8 mouse cellular contexts compared by ENCODE assay signal in genomic region chr13:23533560-23534367, GRCm38 (mm10). TPM values are rescaled to one million over a fixed set of nuclear protein-coding genes. Genes with fewer than 3 reads are reported as not detected.
A peak's percentile ranks its signal among the peaks of the same experiment; 100 is the strongest.
DNase-seq lines count a peak whose midpoint lies in the region; ATAC-seq and TF ChIP-seq lines count a peak whose summit lies in the region.
"Not testable (repeated sequence)": the region's sequence is repeated elsewhere in the genome, so short reads cannot be mapped to it uniquely, and the experiment has no call there.

Gene Hist1h2af (plus strand): TSS chr13:23533906.

- H3K4me1 ChIP-seq in bone marrow macrophage, adult 2 months (ENCODE audit: control insufficient read depth, insufficient read depth, low read length), result peaks cover 28% of the 10 kb centered on the region
- not testable (repeated sequence) for H3K4me1 ChIP-seq in embryonic fibroblast, embryonic 13.5 days (ENCODE audit: control insufficient read depth, insufficient read depth, low read length); spleen, adult 2 months (ENCODE audit: control insufficient read depth, insufficient read depth, insufficient read length)
- H3K4me1 ChIP-seq in heart, embryonic 12.5 days (replicated peaks), result peaks cover 29% of the 10 kb centered on the region
- peaks cover 45% of the 10 kb centered on the region for H3K4me1 ChIP-seq in kidney, embryonic 15.5 days
- H3K4me1 ChIP-seq in limb, embryonic 14.5 days (ENCODE audit: control insufficient read depth, insufficient read depth, low read length), result peaks cover 28% of the 10 kb centered on the region
- H3K4me1 ChIP-seq in midbrain, embryonic 13.5 days (replicated peaks), result peaks cover 53% of the 10 kb centered on the region

- H3K4me2 ChIP-seq in heart, embryonic 12.5 days, result peak within 1 kb of the TSS; percentile 80
- H3K4me2 ChIP-seq in kidney, embryonic 15.5 days, result peak within 1 kb of the TSS; percentile 58
- peak within 1 kb of the TSS; percentile 49 for H3K4me2 ChIP-seq in limb, embryonic 14.5 days (replicated peaks; ENCODE audit: low read depth, low read length, severe bottlenecking)
- peak within 1 kb of the TSS; percentile 76 for H3K4me2 ChIP-seq in midbrain, embryonic 13.5 days (replicated peaks)

- under 1% methylated on average over 31 of the region's 53 CpGs for WGBS in heart, embryonic 12.5 days
- WGBS in kidney, embryonic 15.5 days, result under 1% methylated on average over 28 of the region's 53 CpGs
- WGBS in limb, embryonic 14.5 days, result 3% methylated on average over 21 of the region's 53 CpGs
- WGBS in midbrain, embryonic 13.5 days, result 0% methylated on average over 25 of the region's 53 CpGs
- WGBS in spleen, adult 2 months, result under 1% methylated on average over 32 of the region's 53 CpGs

- not testable (repeated sequence) for H3K27me3 ChIP-seq in heart, embryonic 12.5 days (replicated peaks); kidney, embryonic 15.5 days; limb, embryonic 14.5 days (ENCODE audit: control insufficient read depth, insufficient read depth, low read length); midbrain, embryonic 13.5 days; spleen, adult 2 months (ENCODE audit: control insufficient read depth, insufficient read depth, low read length)

- H3K4me3 ChIP-seq in bone marrow macrophage, adult 2 months (ENCODE audit: insufficient read depth, low read length), result peak within 1 kb of the TSS; percentile 63
- peak within 1 kb of the TSS; percentile 77 for H3K4me3 ChIP-seq in embryonic fibroblast, embryonic 13.5 days (ENCODE audit: insufficient read depth, low read length)
- peak within 1 kb of the TSS; percentile 63 for H3K4me3 ChIP-seq in heart, embryonic 12.5 days
- H3K4me3 ChIP-seq in kidney, embryonic 15.5 days (replicated peaks), result peak within 1 kb of the TSS; percentile 56
- H3K4me3 ChIP-seq in limb, embryonic 14.5 days (replicated peaks; ENCODE audit: low read length), result peak within 1 kb of the TSS; percentile 55
- H3K4me3 ChIP-seq in midbrain, embryonic 13.5 days (replicated peaks), result peak within 1 kb of the TSS; percentile 55
- H3K4me3 ChIP-seq in spleen, adult 2 months (ENCODE audit: extremely low read depth, insufficient read depth, insufficient read length), result peak within 1 kb of the TSS; percentile 46

- not testable (repeated sequence) for TF ChIP-seq POLR2A in bone marrow macrophage, adult 2 months (IDR thresholded peaks at IDR 0.05; ENCODE audit: borderline replicate concordance, low read depth, low read length); spleen, adult 2 months (IDR thresholded peaks at IDR 0.05; ENCODE audit: low read depth, low read length)
- peak; percentile 67 for TF ChIP-seq POLR2A in embryonic fibroblast, embryonic 13.5 days (IDR thresholded peaks at IDR 0.05; ENCODE audit: low read depth, low read length)
- 0 out of 2 replicates have a peak, but pooled peaks have one; percentile 13 for TF ChIP-seq POLR2A in limb, embryonic 14.5 days (IDR thresholded peaks at IDR 0.05; ENCODE audit: borderline replicate concordance, extremely low read depth, insufficient read depth, insufficient read length)

- H3K9me3 ChIP-seq in heart, embryonic 12.5 days (replicated peaks); kidney, embryonic 15.5 days (replicated peaks); limb, embryonic 14.5 days (ENCODE audit: control insufficient read depth, low read length); midbrain, embryonic 13.5 days: not testable (repeated sequence)

- peak; percentile 70 for DNase-seq in B cell, adult 2 months
- DNase-seq in limb, embryonic 14.5 days (ENCODE audit: low spot score), result peak; percentile 93
- peak; percentile 51 to 55 for DNase-seq in spleen, adult 2 months (ENCODE audit: low read depth in 1 of 2, low spot score in 2 of 2)

- not testable (repeated sequence) for TF ChIP-seq CTCF in bone marrow macrophage, adult 2 months (IDR thresholded peaks at IDR 0.05; ENCODE audit: low read depth, low read length); embryonic fibroblast, embryonic 13.5 days (IDR thresholded peaks at IDR 0.05; ENCODE audit: borderline replicate concordance, insufficient read depth, low read length); spleen, adult 2 months (IDR thresholded peaks at IDR 0.05; ENCODE audit: extremely low read depth, insufficient read depth, insufficient read length, insufficient replicate concordance)

- H3K9ac ChIP-seq in heart, embryonic 12.5 days, result peak within 1 kb of the TSS; percentile 74
- H3K9ac ChIP-seq in kidney, embryonic 15.5 days, result peak within 1 kb of the TSS; percentile 47
- peak within 1 kb of the TSS; percentile 76 for H3K9ac ChIP-seq in limb, embryonic 14.5 days (ENCODE audit: low read depth, low read length, severe bottlenecking)
- peak within 1 kb of the TSS; percentile 54 for H3K9ac ChIP-seq in midbrain, embryonic 13.5 days (replicated peaks)

- H3K27ac ChIP-seq in bone marrow macrophage, adult 2 months (ENCODE audit: insufficient read depth, low read depth, low read length), result peak within 1 kb of the TSS; percentile 84
- peak within 1 kb of the TSS; percentile 93 for H3K27ac ChIP-seq in embryonic fibroblast, embryonic 13.5 days (ENCODE audit: insufficient read depth, low read length)
- peak within 1 kb of the TSS; percentile 86 for H3K27ac ChIP-seq in heart, embryonic 12.5 days (ENCODE audit: poor library complexity, severe bottlenecking)
- peak within 1 kb of the TSS; percentile 98 for H3K27ac ChIP-seq in kidney, embryonic 15.5 days
- H3K27ac ChIP-seq in limb, embryonic 14.5 days (replicated peaks; ENCODE audit: low read depth, low read length), result peak within 1 kb of the TSS; percentile 99
- peak within 1 kb of the TSS; percentile 98 for H3K27ac ChIP-seq in midbrain, embryonic 13.5 days
- H3K27ac ChIP-seq in spleen, adult 2 months (ENCODE audit: insufficient read depth, low read length), result peak within 1 kb of the TSS; percentile 60

- H3K36me3 ChIP-seq in heart, embryonic 12.5 days; kidney, embryonic 15.5 days; limb, embryonic 14.5 days (ENCODE audit: control insufficient read depth, insufficient read depth, low read length); midbrain, embryonic 13.5 days; spleen, adult 2 months (ENCODE audit: control insufficient read depth, insufficient read depth, low read length): not testable (repeated sequence)

- ATAC-seq in heart, embryonic 12.5 days (ENCODE audit: insufficient number of reproducible peaks, low FRiP score), result peak; percentile 30; the same call in 1 of the 2 replicates
- ATAC-seq in kidney, embryonic 15.5 days (replicated peaks; ENCODE audit: low FRiP score), result peak; percentile 63
- peak; percentile 31 for ATAC-seq in limb, embryonic 14.5 days (ENCODE audit: low FRiP score, low read depth)
- peak; percentile 49; the same call in 1 of the 2 replicates for ATAC-seq in midbrain, embryonic 13.5 days

RNA-seq across cellular contexts. Expression of gene Hist1h2af, which starts in this region (rescaled TPM):
- 42.5 and 76.9 TPM in 2 replicates for polyA plus RNA-seq in bone marrow macrophage, adult 2 months (2012; ENCODE audit: insufficient read depth, insufficient read length, missing spikeins)
- 12.7 and 20.4 TPM in 2 replicates for polyA plus RNA-seq in embryonic fibroblast, embryonic 13.5 days (2011; ENCODE audit: insufficient read length, low read depth, missing spikeins)
- 2.7 and 7.0 TPM in 2 replicates for polyA plus RNA-seq in heart, embryonic 12.5 days (2016; fragmentation: Nextera tagmentation; extraction: Ambion mirVana)
- 3.3 and 7.3 TPM in 2 replicates for polyA plus RNA-seq in kidney, embryonic 15.5 days (2015; fragmentation: Nextera tagmentation; extraction: Ambion mirVana)
- 557 and 662 TPM in 2 replicates for polyA plus RNA-seq in limb, embryonic 14.5 days (2012; rRNA removed)
- 9.1 and 11.0 TPM in 2 replicates for polyA plus RNA-seq in limb, embryonic 14.5 days (2014; fragmentation: Nextera tagmentation; extraction: Ambion mirVana)
- 1.3 and 3.0 TPM in 2 replicates for polyA plus RNA-seq in midbrain, embryonic 13.5 days (2015; fragmentation: Nextera tagmentation; extraction: Ambion mirVana)
- polyA plus RNA-seq in spleen, adult 2 months (2012; rRNA removed), result 733 and 772 TPM in 2 replicates

Comparison
In these comparisons a context has a peak if more than half of its experiments do, and no peak if none do; other contexts are left out.
1. Peak in every context shown above with its lines: DNase-seq, ATAC-seq, H3K4me3 ChIP-seq and H3K27ac ChIP-seq.